Mouse (Mus musculus) adrenal gland, adult 2 months (tissue): ENCODE results near the gene Hsh2d. TPM values are rescaled to one million over a fixed set of nuclear protein-coding genes. Genes with fewer than 3 reads are reported as not detected.

ENCODE experiments used
- DNase-seq: peaks from one replicate; pipeline ENCODE4 v3.0.0; 2021
- polyA plus RNA-seq: library from polyadenylated mRNA; depleted of rRNA; stranded (reverse); fragments of >200 nt; gene quantifications from 2 replicates; pipeline ENCODE4 v1.2.3, GENCODE M21; 2012
- total RNA-seq, 2 experiments: library from RNA; stranded (reverse); gene quantifications; 2 replicates each; pipeline ENCODE4 v1.2.3; 2021

Hsh2d gene
- total and polyA plus RNA-seq, 3 experiments, result not detected

DNA sequence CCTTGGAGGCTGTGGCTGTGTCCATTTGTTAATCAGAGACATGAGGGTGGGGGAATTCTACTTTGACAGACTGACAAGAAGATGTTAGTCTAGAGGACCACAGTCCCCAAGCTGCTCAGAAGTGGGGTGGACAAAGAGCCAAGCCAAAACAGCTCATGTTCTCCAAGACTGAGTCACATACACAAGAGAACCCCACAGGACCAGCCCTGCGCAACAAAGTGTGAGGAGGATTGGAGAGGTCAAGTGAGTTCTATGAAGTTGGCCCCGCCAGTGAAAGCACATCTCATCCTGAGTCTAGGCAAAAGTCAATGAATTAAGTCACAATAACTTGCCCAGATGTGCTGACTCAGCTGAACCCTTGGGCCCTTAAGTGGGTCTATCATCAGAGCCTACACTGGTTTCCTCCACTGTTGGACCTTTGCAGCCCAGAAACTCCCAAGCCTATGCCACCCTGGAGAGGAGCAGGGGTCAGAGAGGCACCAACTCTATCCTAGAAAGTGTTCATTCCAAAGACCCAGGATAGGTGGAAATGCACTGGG, 1.6 kb upstream of the Hsh2d start:
- no peak for DNase-seq

DNA sequence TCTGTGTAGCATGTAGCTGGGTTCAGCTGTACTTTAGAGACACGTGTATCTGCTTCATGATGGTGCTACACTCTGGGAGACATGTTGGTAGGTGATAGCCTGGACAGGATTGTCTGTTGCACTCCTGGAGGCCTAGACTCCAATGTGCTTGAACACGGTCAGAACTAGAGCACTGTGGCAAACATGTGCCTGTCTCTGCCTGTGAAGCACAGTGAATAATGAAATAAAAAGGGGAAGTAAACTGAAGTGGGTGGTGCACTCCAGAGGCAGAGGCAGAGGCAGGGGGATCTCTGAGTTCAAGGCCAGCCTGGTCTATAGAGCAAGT, 739 bp downstream of the Hsh2d start:
- DNase-seq, result no peak

- no peak for DNase-seq
Measured at GRCm38 (mm10) chr8:72192065-72192464, 2.6 kb downstream of the Hsh2d start.

DNA sequence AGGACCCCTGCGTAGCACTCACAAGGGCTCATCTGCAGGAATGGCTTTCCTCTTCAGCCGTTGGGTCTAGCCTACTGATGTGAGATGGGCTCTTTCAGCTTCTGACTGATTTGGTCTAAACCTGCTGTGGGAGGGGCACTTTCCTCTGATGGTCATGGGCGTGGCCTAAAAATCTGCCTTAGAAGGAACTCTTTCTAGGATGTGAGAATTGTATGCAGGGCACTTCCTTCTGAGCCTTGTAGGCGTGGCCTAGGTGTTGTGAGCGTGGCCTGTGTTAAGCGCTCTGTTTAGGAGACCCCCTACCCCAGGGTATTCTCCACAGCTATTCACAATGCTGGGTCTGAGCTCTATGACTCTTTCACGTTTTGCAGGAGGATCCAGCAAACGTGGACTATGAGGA, 8.6 kb downstream of the Hsh2d start:
- no peak for DNase-seq

GRCm38 (mm10) chr8:72208582-72208981, 19.1 kb downstream of the Hsh2d start:
- DNase-seq, result no peak

DNA sequence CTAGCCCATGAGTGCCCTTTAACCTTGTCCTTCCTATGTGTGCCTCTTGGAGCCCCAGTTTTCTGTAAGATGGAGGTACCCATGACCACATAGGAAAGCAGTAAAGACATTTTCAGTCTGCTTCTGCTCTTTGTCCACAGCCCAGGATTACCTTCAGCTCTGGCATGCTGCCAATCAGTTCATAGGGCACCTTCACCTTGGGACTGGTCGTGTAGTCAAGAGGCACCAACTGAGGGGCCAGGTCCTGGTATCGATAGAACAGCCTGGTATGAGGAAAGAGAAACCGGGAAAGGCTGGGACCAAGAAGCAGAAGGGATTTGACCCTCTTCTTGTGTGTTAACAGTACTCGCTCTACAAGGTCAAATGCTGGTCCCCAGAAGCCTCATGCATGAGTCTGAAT, 20.8 kb downstream of the Hsh2d start:
- DNase-seq, result no peak

GRCm38 (mm10) chr8:72210710-72211109, 21.3 kb downstream of the Hsh2d start:
- DNase-seq, result no peak

DNA sequence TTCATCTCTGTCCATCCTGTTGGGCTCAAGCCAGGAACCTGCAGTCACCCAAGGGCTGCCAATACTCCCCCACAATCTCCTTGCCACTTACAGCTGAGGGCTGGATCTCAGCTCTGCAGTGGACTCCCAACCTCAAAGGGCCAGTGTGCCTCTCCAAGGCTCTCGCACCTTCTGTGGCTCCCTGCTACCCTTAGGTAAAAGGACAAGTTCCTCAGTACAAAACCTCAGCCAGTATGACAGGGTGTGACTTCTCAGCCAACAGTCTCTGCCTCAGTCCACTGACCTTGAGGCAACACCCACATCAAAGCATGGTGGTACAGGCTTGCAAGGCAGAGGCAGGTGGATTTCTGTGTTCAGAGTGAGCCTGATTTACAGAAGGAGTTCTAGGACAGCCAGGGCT, 22.4 kb downstream of the Hsh2d start:
- DNase-seq, result no peak

DNA sequence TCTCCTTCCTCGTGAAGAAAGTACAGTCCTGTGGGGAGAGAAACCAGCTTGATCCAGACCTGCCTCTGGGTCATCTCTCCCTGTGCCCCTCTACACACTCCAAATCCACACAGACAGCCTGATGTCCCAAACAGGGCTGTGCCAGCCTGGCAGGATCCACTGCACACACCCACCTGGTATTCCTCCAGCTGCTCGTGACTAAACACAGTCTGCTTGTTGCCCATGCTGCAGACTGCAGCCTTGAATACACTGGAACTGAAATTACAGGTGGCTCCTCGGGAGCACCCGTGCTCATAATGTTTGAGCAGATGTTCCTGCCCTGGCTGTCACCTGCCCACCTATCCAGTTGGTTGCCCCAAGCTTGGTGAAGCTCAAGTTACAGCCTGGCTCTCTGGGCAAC, 23.3 kb downstream of the Hsh2d start, which contains the start of gene Cib3:
Gene Cib3, minus strand, starts transcription at position 87 of the 400 bp plus-strand sequence.
- DNase-seq, result no peak

GRCm38 (mm10) chr8:72213536-72213935, 24.1 kb downstream of the Hsh2d start, which contains the start of gene Gm11034:
Gm11034 (minus strand) TSS chr8:72213636.
- DNase-seq, result no peak

GRCm38 (mm10) chr8:72215060-72215459, 25.6 kb downstream of the Hsh2d start:
- DNase-seq, result no peak

DNA sequence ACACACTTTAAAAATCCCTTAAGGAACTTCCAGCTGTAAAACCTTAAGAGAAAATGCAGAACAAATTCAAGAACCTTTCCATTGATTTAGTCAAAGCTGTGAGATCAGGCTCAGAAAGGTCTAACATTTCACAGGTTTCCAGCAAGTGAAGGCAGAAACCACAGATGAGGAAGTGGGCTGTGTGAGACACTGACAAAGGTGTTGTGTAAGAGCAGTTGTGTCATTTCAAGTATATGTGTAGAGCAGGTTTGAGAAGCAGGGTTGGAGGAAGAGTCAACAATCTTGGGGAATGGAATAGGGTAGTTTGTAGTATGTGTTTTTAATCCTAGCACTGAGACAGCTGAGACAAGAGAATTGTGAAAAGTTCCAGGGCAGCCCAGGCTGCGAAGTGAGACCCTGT, 26.4 kb downstream of the Hsh2d start:
- DNase-seq, result no peak

DNA sequence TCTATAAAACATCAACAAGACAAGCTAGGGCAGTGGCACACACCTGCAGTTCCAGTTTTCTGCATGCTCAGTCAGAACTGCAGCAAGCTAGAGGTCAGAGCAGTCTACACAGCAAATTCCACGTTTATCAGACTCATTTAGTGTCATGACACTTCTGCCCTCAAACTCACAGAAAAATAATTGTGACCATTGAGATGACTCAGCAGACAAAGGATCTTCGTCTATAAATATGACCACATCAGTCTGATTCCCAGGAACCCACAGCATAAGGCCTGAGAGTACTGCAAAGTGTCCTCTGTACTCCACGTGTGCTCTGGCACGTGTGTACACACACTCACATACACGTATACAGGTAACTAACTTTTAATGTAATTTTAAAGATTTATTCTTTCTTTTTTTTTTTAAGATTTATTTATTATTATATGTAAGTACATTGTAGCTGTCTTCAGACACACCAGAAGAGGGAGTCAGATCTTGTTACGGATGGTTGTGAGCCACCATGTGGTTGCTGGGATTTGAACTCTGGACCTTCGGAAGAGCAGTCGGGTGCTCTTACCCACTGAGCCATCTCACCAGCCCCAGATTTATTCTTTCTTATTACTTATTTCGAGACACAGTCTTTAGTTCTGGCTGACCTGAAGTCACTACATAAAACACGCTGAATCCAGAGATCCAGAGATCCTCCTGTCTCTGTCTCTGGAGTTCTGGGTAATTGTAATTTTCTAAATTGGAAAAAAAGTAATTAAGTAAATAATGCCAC, 29.5 kb downstream of the Hsh2d start:
- DNase-seq, result no peak

GRCm38 (mm10) chr8:72219541-72220363, 30.3 kb downstream of the Hsh2d start, which contains the start of gene Fam32a:
Fam32a (plus strand) TSS chr8:72219730.
- DNase-seq, result peak; percentile 90

DNA sequence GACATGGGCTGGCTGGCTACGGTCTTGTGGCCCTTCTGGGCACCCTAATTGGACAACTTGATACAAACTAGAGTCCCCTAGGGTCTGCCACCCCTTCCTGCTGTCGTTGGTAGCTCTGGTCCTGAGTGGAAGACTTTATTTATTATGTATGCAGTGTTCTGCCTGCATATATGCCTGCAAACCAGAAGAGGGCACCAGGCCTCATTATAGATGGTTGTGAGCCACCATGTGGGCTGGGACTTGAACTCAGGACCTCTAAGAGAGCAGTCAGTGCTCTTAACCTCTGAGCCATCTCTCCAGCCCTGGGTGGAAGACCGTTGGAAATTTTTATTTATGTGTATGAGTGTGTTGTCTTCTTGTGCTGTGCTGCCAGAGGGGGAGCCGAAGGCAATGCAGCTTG, 31.3 kb downstream of the Hsh2d start:
- DNase-seq, result no peak

DNA sequence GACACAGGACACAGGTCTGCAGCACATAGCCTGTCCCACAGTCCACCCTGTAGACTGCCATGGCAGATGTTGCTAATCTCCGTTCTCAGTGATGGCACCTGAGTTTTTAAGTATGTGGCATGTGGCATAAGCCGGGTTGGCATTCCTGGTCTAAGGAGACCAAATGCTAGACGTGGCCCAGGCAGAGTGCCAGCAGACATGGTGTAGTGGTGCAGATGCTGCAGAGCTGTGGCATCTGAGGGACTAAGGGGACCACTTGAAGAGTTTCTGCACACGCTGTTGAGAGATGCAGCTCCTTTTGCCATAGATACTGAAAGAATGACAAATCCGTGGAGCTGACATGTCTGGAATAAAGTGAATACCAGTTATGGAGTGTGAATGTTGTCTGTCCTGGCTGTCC, 33.2 kb downstream of the Hsh2d start:
- no peak for DNase-seq

DNA sequence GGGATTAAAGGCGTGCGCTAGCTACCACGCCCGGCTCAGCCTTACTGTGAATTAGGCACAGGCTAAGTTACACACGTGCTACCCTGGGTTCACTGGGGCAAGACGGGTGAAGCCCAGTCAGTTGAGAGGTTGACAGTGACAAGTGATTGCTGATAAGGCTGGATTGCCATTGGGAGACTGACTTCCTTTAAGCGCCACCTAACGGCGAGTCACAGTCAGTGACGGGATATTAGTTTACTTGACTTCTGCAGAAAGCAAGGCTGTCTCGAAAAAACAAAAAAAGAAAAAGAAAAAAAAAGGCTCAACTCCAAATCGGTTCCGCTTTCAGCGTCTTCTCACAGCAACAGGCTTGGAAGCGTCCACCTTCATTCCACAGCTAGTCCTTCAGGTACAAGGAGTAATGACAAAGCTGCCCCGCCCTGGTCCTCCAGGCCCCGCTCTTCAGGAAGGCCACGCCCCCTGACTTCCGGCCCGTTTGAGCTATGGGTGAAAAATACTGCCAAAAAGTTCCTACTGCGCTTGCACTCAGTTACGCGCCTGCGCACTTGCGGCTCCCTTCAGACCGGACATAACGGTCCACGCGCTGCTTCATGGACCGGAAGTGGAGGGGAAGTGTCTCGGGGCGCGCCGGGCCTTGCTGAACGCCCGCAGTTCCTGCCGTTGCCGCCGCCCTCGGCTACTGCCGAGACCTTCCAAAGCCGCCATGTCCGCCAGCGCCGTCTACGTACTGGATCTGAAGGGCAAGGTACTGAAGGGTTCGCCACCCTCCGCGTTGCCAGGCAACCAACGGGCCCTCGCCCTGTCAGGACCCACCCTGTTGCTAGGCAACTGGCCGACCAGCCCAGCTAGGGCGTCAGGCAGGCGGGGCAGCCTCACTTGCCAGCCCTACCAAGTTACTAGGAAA, 50.3 kb downstream of the Hsh2d start, which contains the start of gene Ap1m1:
Gene Ap1m1, plus strand, starts transcription at position 520 of the 904 bp plus-strand sequence.
- peak; percentile 98 for DNase-seq

GRCm38 (mm10) chr8:72240403-72240763, 50.9 kb downstream of the Hsh2d start:
- no peak for DNase-seq

DNA sequence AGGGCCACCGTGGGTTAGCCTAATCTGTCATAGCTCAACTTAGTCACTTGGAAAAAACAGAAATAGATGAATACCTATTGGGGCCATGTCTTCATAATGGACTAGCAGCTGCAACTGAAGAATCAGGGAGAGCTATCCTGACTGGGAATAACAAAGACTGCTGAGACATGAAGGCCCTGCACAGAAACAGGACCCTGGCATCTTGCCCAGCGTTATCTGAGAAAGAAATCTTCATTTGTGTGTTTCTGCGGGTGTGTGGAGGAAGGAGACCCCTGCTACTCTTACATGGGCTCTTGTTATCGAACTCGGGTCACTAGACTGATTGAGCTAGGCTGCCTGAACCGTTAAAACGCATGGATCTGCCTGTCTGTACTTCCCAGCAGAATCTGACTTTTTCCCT, 51.5 kb downstream of the Hsh2d start:
- DNase-seq, result no peak

DNA sequence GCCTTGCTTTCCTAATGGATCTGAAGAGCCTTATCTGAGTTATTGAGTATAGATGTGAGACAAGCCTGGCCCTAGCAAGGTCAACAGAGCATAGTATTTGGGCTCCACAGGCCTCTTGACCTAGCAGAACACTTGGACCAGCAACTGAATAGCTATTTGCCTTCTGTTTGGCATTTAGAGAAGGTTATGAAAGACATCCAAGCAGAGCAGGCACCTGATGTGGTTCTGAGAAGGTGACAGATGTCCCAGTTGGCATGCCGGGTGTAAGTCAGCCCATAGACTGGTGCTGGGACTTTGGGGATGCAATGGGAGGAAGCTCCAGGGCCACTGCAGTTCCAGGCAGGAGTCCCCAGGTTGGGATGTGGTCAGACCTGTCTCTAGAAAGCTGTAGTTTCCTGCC, 52.8 kb downstream of the Hsh2d start:
- DNase-seq, result no peak

- no peak for DNase-seq
Measured at GRCm38 (mm10) chr8:72244610-72245009, 55.2 kb downstream of the Hsh2d start.
